Mouse (Mus musculus) CH12.LX (cell line): ENCODE measurements around the gene Prkar2a. TPM values are rescaled to one million over a fixed set of nuclear protein-coding genes. Genes with fewer than 3 reads are reported as not detected.

Experiments
- DNase-seq: peaks from one replicate; pipeline ENCODE4 v3.0.0-alpha.2; 2013; ENCODE audit errors: extremely low read depth
- H3K27ac ChIP-seq: 2 replicates; pipeline ENCODE4 v1.5.1; 2012; ENCODE audit warnings: low read depth, mild to moderate bottlenecking, control low read depth, moderate library complexity; ENCODE audit not compliant: insufficient read depth
- H3K27me3 ChIP-seq: replicated peaks from 2 replicates; pipeline ENCODE3; 2012; ENCODE audit warnings: inconsistent platforms
- H3K36me3 ChIP-seq, 2 experiments: replicated peaks in 1 of 2; 2 replicates each; pipeline versions ENCODE3 to v1.6.1; 2012; ENCODE audit warnings: inconsistent platforms in 1 of 2, low read length in 1 of 2, mild to moderate bottlenecking in 1 of 2, mixed read lengths in 1 of 2, moderate library complexity in 1 of 2; ENCODE audit not compliant: control insufficient read depth in 1 of 2, insufficient read depth in 1 of 2
- H3K4me1 ChIP-seq, 2 experiments: 2 replicates each; pipeline ENCODE4 v1.6.1; 2012; ENCODE audit warnings: inconsistent platforms in 1 of 2, moderate library complexity in 1 of 2; ENCODE audit not compliant: insufficient read depth in 2 of 2, control insufficient read depth in 1 of 2
- H3K4me2 ChIP-seq: 2 replicates; pipeline ENCODE4 v1.6.1; 2012; ENCODE audit warnings: low read depth, mild to moderate bottlenecking, control low read depth; ENCODE audit not compliant: poor library complexity, insufficient read depth, severe bottlenecking
- H3K4me3 ChIP-seq, 3 experiments: fragments of 150-350 bp in 1 of 3; sonication (generic) in 1 of 3; replicated peaks in 1 of 3; 2 replicates each; pipeline versions ENCODE3 to v1.5.1; 2011 to 2012; ENCODE audit warnings: low read depth in 2 of 3, low read length in 2 of 3, mild to moderate bottlenecking in 2 of 3, moderate library complexity in 2 of 3, control low read depth in 1 of 3, improper control_type of control experiment in 1 of 3, inconsistent platforms in 1 of 3, mixed read lengths in 1 of 3; ENCODE audit not compliant: poor library complexity in 1 of 3
- H3K79me2 ChIP-seq: replicated peaks from 2 replicates; pipeline ENCODE4 v1.6.1; 2012; ENCODE audit warnings: mild to moderate bottlenecking, moderate library complexity; ENCODE audit not compliant: control insufficient read depth, poor library complexity, insufficient read depth, severe bottlenecking; ENCODE audit errors: extremely low read depth
- H3K9ac ChIP-seq: 2 replicates; pipeline ENCODE4 v1.6.1; 2012; ENCODE audit warnings: low read depth, mild to moderate bottlenecking, control low read depth, moderate library complexity; ENCODE audit not compliant: insufficient read depth
- H3K9me3 ChIP-seq: replicated peaks from 2 replicates; pipeline ENCODE3; 2012; ENCODE audit warnings: low read length, inconsistent platforms, mixed read lengths
- CHD1 ChIP-seq: IDR thresholded peaks from 2 replicates; pipeline ENCODE4 v1.6.1; 2012; ENCODE audit warnings: low read depth, low read length, improper control_type of control experiment, inconsistent platforms
- CHD2 ChIP-seq: IDR thresholded peaks from 2 replicates; pipeline ENCODE4 v1.6.1; 2011; ENCODE audit warnings: low read length, improper control_type of control experiment
- CTCF ChIP-seq, 2 experiments: IDR thresholded peaks in 1 of 2; conservative IDR thresholded peaks in 1 of 2; 2 replicates each; pipeline ENCODE4 v1.5.1; 2011 to 2012; ENCODE audit warnings: low read depth in 2 of 2, low read length in 2 of 2, improper control_type of control experiment in 1 of 2, inconsistent platforms in 1 of 2, mild to moderate bottlenecking in 1 of 2, moderate library complexity in 1 of 2
- ELF1 ChIP-seq: IDR thresholded peaks from 2 replicates; pipeline ENCODE4 v1.6.1; 2014; ENCODE audit warnings: low read depth, mild to moderate bottlenecking, inconsistent platforms, low read length, improper control_type of control experiment
- EP300 ChIP-seq: IDR thresholded peaks from 2 replicates; pipeline ENCODE4 v1.6.1; 2011; ENCODE audit warnings: low read length, improper control_type of control experiment
- ETS1 ChIP-seq: conservative IDR thresholded peaks from 2 replicates; pipeline ENCODE4 v1.6.1; 2012; ENCODE audit warnings: low read depth, mild to moderate bottlenecking, inconsistent platforms, low read length, improper control_type of control experiment, moderate library complexity
- GABPA ChIP-seq: IDR thresholded peaks from 2 replicates; pipeline ENCODE4 v1.6.1; 2012; ENCODE audit warnings: low read depth, low read length, improper control_type of control experiment, inconsistent platforms; ENCODE audit not compliant: insufficient replicate concordance
- JUND ChIP-seq: conservative IDR thresholded peaks from 2 replicates; pipeline ENCODE4 v1.6.1; 2011; ENCODE audit warnings: low read depth, low read length, improper control_type of control experiment
- MAFK ChIP-seq: IDR thresholded peaks from 2 replicates; pipeline ENCODE4 v1.6.1; 2011; ENCODE audit warnings: low read length, improper control_type of control experiment; ENCODE audit not compliant: insufficient replicate concordance
- MAX ChIP-seq: IDR thresholded peaks from 2 replicates; pipeline ENCODE4 v1.6.1; 2011; ENCODE audit warnings: low read length, improper control_type of control experiment
- MAZ ChIP-seq: IDR thresholded peaks from 2 replicates; pipeline ENCODE4 v1.6.1; 2012; ENCODE audit warnings: low read depth, mild to moderate bottlenecking, inconsistent platforms, low read length, improper control_type of control experiment, moderate library complexity
- MEF2A ChIP-seq: IDR thresholded peaks from 2 replicates; pipeline ENCODE4 v1.6.1; 2014; ENCODE audit warnings: low read depth, mild to moderate bottlenecking, inconsistent platforms, low read length, improper control_type of control experiment, borderline replicate concordance
- MXI1 ChIP-seq: IDR thresholded peaks from 2 replicates; pipeline ENCODE4 v1.6.1; 2011; ENCODE audit warnings: mild to moderate bottlenecking, low read depth, low read length, improper control_type of control experiment
- NELFE ChIP-seq: IDR thresholded peaks from 2 replicates; pipeline ENCODE4 v1.6.1; 2011; ENCODE audit warnings: low read depth, low read length, improper control_type of control experiment
- POLR2AphosphoS2 ChIP-seq: IDR thresholded peaks from 2 replicates; pipeline ENCODE4 v1.6.1; 2011; ENCODE audit warnings: low read depth, low read length, improper control_type of control experiment
- SMC3 ChIP-seq: IDR thresholded peaks from 2 replicates; pipeline ENCODE4 v1.6.1; 2011; ENCODE audit warnings: low read depth, low read length, improper control_type of control experiment
- TCF12 ChIP-seq: IDR thresholded peaks from 2 replicates; pipeline ENCODE4 v1.6.1; 2014; ENCODE audit warnings: low read depth, mild to moderate bottlenecking, inconsistent platforms, low read length, improper control_type of control experiment
- UBTF ChIP-seq: IDR thresholded peaks from 2 replicates; pipeline ENCODE4 v1.6.1; 2012; ENCODE audit warnings: low read depth, mild to moderate bottlenecking, inconsistent platforms, low read length, improper control_type of control experiment, moderate library complexity
- USF1 ChIP-seq: IDR thresholded peaks from 2 replicates; pipeline ENCODE4 v1.6.1; 2014; ENCODE audit warnings: low read depth, mild to moderate bottlenecking, inconsistent platforms, low read length, improper control_type of control experiment
- USF2 ChIP-seq: conservative IDR thresholded peaks from 2 replicates; pipeline ENCODE4 v1.6.1; 2011; ENCODE audit warnings: low read depth, low read length, improper control_type of control experiment
- ZC3H11A ChIP-seq: IDR thresholded peaks from 2 replicates; pipeline ENCODE4 v1.6.1; 2012; ENCODE audit warnings: low read depth, mild to moderate bottlenecking, inconsistent platforms, low read length, improper control_type of control experiment
- ZKSCAN1 ChIP-seq: IDR thresholded peaks from 2 replicates; pipeline ENCODE4 v1.6.1; 2012; ENCODE audit warnings: low read depth, inconsistent platforms, low read length, improper control_type of control experiment, borderline replicate concordance
- ZNF384 ChIP-seq: IDR thresholded peaks from 2 replicates; pipeline ENCODE4 v1.6.1; 2012; ENCODE audit warnings: low read depth, low read length, improper control_type of control experiment, inconsistent platforms
- dilution Hi-C: fragments of 300-500 bp; cut with MboI; formaldehyde crosslinking; loops from 2 replicates; pipeline ENCODE4 v1.14.3; 2020; ENCODE audit warnings: low sequenced_read_pairs; ENCODE audit not compliant: extremely low pct_unique_long_range_greater_than_20kb, extremely low pct_ligation_motif_present
- in situ Hi-C: fragments of 300-500 bp; cut with MboI; formaldehyde crosslinking; loops from 3 replicates; pipeline ENCODE4 v1.14.3; 2019; ENCODE audit warnings: low sequenced_read_pairs, low pct_ligation_motif_present, low pct_unique_long_range_greater_than_20kb, mixed read lengths
- polyA plus RNA-seq: library from polyadenylated mRNA; unstranded; fragments of >175 nt; gene quantifications from 2 replicates; pipeline ENCODE4 v1.2.1, GENCODE M21; 2012; ENCODE audit warnings: low read depth; ENCODE audit not compliant: insufficient read length
- total RNA-seq, 2 experiments: library from RNA; depleted of rRNA; stranded (reverse); fragments of 300-350 nt in 1 of 2; fragments of >200 nt in 1 of 2; gene quantifications; 2 replicates each; pipeline ENCODE4 v1.2.3; 2012 to 2014

Gene Prkar2a
- total and polyA plus RNA-seq, 3 experiments: 13.6 to 44.4 (median 14.9) TPM

DNA sequence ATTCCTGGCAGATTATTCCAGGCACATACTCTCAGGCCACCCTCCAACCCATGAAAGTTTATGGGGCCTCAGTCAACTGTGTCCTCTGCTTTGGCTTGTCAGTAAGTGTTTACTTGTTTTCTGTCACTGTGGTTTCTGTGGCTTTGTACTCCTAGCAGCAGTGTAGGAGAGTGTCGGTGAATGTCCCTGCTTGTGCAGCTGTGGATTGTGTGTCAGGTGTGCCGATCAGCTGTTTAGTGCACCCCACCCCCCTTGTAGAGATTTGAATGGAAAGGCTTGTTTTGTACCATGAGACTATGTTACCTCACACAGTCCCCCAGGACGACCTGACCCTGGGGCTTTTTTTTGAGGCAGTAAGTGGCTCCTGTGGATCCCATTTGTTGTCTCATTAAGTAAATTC, 103.6 kb downstream of the Prkar2a start (continued):
- TF ChIP-seq MAFK (peak; percentile 72), ZC3H11A (no peak), CHD1 (no peak), NELFE (no peak), MEF2A (peak; percentile 88), TCF12 (peak; percentile 98), CTCF (conservative IDR thresholded peaks at IDR 0.05 in 1 of 2, IDR thresholded peaks at IDR 0.05 in 1 of 2; ENCODE audit: low read depth in 2 of 2, low read length in 2 of 2) (no peak), GABPA (no peak), POLR2AphosphoS2 (no peak), CHD2 (peak; percentile 85), ELF1 (no peak), MXI1 (peak; percentile 82), UBTF (0 out of 2 replicates have a peak, but pooled peaks have one; percentile 32)

GRCm38 (mm10) chr9:108795281-108795680, 106.2 kb downstream of the Prkar2a start:
- TF ChIP-seq USF1 (no peak), JUND (no peak), ZNF384 (no peak), CHD1 (no peak), CHD2 (no peak), USF2 (no peak), CTCF (conservative IDR thresholded peaks at IDR 0.05 in 1 of 2, IDR thresholded peaks at IDR 0.05 in 1 of 2; ENCODE audit: low read depth in 2 of 2, low read length in 2 of 2) (no peak), NELFE (no peak), TCF12 (no peak), EP300 (no peak)
- TF ChIP-seq, all 38 proteins: peak for 0
- Histone ChIP-seq H3K9me3 (no peaks in the 10 kb centered on the region), H3K4me3 (no peak overlapping the region), H3K36me3 (peaks cover 34 to 51% of the 10 kb centered on the region in 2 experiments), H3K4me1 (peaks cover 33 to 91% of the 10 kb centered on the region in 2 experiments), H3K79me2 (peaks cover 46% of the 10 kb centered on the region), H3K27me3 (no peaks in the 10 kb centered on the region), H3K27ac (no peak overlapping the region), H3K4me2 (no peak overlapping the region), H3K9ac (no peak overlapping the region)
- no peak for DNase-seq
- in situ Hi-C loops: no loop called here
- dilution Hi-C loops: no loop called here

GRCm38 (mm10) chr9:108795762-108796161, 106.6 kb downstream of the Prkar2a start:
- in situ Hi-C loops: no loop called here
- no peak overlapping the region for H3K9ac ChIP-seq
- TF ChIP-seq ZKSCAN1 (no peak), MEF2A (no peak), MAZ (no peak), SMC3 (no peak), MAX (no peak), USF2 (no peak), ETS1 (no peak)

More at GRCm38 (mm10) chr9:108795762-108796161, 106.6 kb downstream of the Prkar2a start:
- H3K4me2 ChIP-seq: no peak overlapping the region
- H3K4me3 ChIP-seq: no peak overlapping the region
- H3K79me2 ChIP-seq: peaks cover 46% of the 10 kb centered on the region
- H3K27ac ChIP-seq: no peak overlapping the region
- peaks cover 33 to 86% of the 10 kb centered on the region in 2 experiments for H3K4me1 ChIP-seq
- H3K9me3 ChIP-seq: no peaks in the 10 kb centered on the region
- H3K36me3 ChIP-seq: peaks cover 34 to 52% of the 10 kb centered on the region in 2 experiments
- dilution Hi-C loops: no loop called here
- no peak for DNase-seq
- no peaks in the 10 kb centered on the region for H3K27me3 ChIP-seq
